Mouse (Mus musculus) megakaryocyte progenitor cell, adult 5-6 weeks (primary cell): ENCODE measurements around the gene Retsat. TPM values are rescaled to one million over a fixed set of nuclear protein-coding genes. Genes with fewer than 3 reads are reported as not detected.
A peak's percentile ranks its signal among the peaks of the same experiment; 100 is the strongest.

Experiments used
- ATAC-seq: replicated peaks from 2 replicates; pipeline ENCODE4 v1.8.0; 2016; ENCODE audit warnings: mild to moderate bottlenecking, moderate TSS enrichment, inconsistent platforms; ENCODE audit not compliant: poor library complexity
- total RNA-seq, 2 experiments: library from RNA; stranded (forward) in 1 of 2; stranded (reverse) in 1 of 2; fragments of 157-497, 149-512 nt in 1 of 2; fragments of 200-1000 nt in 1 of 2; gene quantifications; 2 replicates each; pipeline versions ENCODE4 v1.2.3 to v1.2.4; 2015 to 2017

The Retsat gene
- total RNA-seq, 2 experiments from 2014 or later = 20.3 to 27.5 TPM

GRCm38 (mm10) chr6:72620920-72621319 is 22.6 kb downstream of the Retsat start:
- ATAC-seq = no peak

- ATAC-seq = no peak
Observed at GRCm38 (mm10) chr6:72622917-72623316, 24.6 kb downstream of the Retsat start.

- peak; percentile 77 for ATAC-seq
Observed at GRCm38 (mm10) chr6:72623661-72624402, 25.6 kb downstream of the Retsat start.

- ATAC-seq = no peak
Observed at GRCm38 (mm10) chr6:72626391-72626790, 28.1 kb downstream of the Retsat start.

- peak; percentile 38 for ATAC-seq
Observed at GRCm38 (mm10) chr6:72627276-72627675, 29.0 kb downstream of the Retsat start.

- ATAC-seq = no peak
Observed at GRCm38 (mm10) chr6:72630370-72630769, 32.1 kb downstream of the Retsat start.

GRCm38 (mm10) chr6:72630961-72631360 is 32.7 kb downstream of the Retsat start:
- ATAC-seq = no peak

- no peak for ATAC-seq
Observed at GRCm38 (mm10) chr6:72631700-72632099, 33.4 kb downstream of the Retsat start.

- 0 out of 2 replicates have a peak, but pooled peaks have one; percentile 17 for ATAC-seq
Observed at GRCm38 (mm10) chr6:72634311-72634710, 36.0 kb downstream of the Retsat start.

- ATAC-seq = peak; percentile 86
Observed at GRCm38 (mm10) chr6:72635760-72636431, 37.6 kb downstream of the Retsat start.

GRCm38 (mm10) chr6:72636940-72637339 is 38.7 kb downstream of the Retsat start:
- no peak for ATAC-seq

GRCm38 (mm10) chr6:72641218-72641954 is 43.1 kb downstream of the Retsat start:
- peak; percentile 41 for ATAC-seq

GRCm38 (mm10) chr6:72644576-72644975 is 46.3 kb downstream of the Retsat start:
- ATAC-seq = no peak

GRCm38 (mm10) chr6:72645364-72645763 is 47.1 kb downstream of the Retsat start:
- ATAC-seq = no peak

- peak; percentile 85 for ATAC-seq
Observed at GRCm38 (mm10) chr6:72647383-72647820, 49.1 kb downstream of the Retsat start.

- no peak for ATAC-seq
Observed at GRCm38 (mm10) chr6:72648002-72648595, 49.8 kb downstream of the Retsat start.

GRCm38 (mm10) chr6:72650338-72650851 is 52.1 kb downstream of the Retsat start:
- ATAC-seq = no peak

GRCm38 (mm10) chr6:72653419-72653818 is 55.1 kb downstream of the Retsat start:
- ATAC-seq = no peak

GRCm38 (mm10) chr6:72654355-72654754 is 56.1 kb downstream of the Retsat start:
- ATAC-seq = no peak

- ATAC-seq = no peak
Observed at GRCm38 (mm10) chr6:72655309-72656052, 57.2 kb downstream of the Retsat start.
